Mouse (Mus musculus): ENCODE results near the gene Micu1. TPM values are rescaled to one million over a fixed set of nuclear protein-coding genes. Genes with fewer than 3 reads are reported as not detected.

Gene Micu1
- polyA plus RNA-seq, 1 experiment from 2014 or later: 42.8 TPM

- peaks cover 5% of the 10 kb centered on the region for H3K4me1 ChIP-seq (ENCODE audit: control insufficient read depth, insufficient read depth, low read length)
- no peak overlapping the region for H3K9ac ChIP-seq (ENCODE audit: low read depth, low read length)
- 62% methylated on average over 7 of the region's 7 CpGs for WGBS (ENCODE audit: insufficient replicate concordance)
- H3K27ac ChIP-seq (ENCODE audit: low read depth, low read length): no peak overlapping the region
- no peaks in the 10 kb centered on the region for H3K27me3 ChIP-seq (ENCODE audit: control insufficient read depth, insufficient read depth, low read length)
- H3K4me3 ChIP-seq (ENCODE audit: low read depth, low read length): no peak overlapping the region
- no peak overlapping the region for H3K4me2 ChIP-seq
- ATAC-seq (replicated peaks; ENCODE audit: insufficient number of reproducible peaks, low FRiP score, low TSS enrichment): no peak
- no peaks in the 10 kb centered on the region for H3K36me3 ChIP-seq (ENCODE audit: control insufficient read depth, insufficient read depth, low read length)
- H3K9me3 ChIP-seq (replicated peaks; ENCODE audit: control insufficient read depth, low read length): no peaks in the 10 kb centered on the region
These were observed 112.4 kb downstream of the Micu1 start for GRCm38 (mm10) chr10:59814505-59815155.

DNA sequence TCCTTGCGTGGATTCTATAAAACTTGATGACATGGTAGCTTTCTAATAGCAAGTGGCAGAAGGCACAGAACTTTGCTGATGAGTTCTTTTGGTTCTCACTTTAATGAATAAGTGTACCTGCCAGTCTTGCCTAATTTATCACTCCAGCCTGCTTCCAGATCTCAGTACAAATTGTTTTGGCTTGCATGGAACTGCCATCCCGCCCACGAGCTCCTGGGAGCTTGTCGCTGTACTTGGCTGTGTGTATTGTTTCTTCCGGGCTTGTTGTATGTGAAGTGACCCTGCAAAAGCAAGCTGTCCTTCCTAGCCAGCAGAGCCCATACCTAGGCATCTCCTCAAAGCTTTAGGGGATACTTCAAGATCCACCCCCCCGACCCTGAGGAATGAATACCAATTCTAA is 114.3 kb downstream of the Micu1 start:
- no peak overlapping the region for H3K9ac ChIP-seq (ENCODE audit: low read depth, low read length)
- no peak overlapping the region for H3K27ac ChIP-seq (ENCODE audit: low read depth, low read length)
- no peak for ATAC-seq (replicated peaks; ENCODE audit: insufficient number of reproducible peaks, low FRiP score, low TSS enrichment)
- H3K27me3 ChIP-seq (ENCODE audit: control insufficient read depth, insufficient read depth, low read length): no peaks in the 10 kb centered on the region
- 89% methylated on average over 6 of the region's 6 CpGs for WGBS (ENCODE audit: insufficient replicate concordance)
- H3K9me3 ChIP-seq (replicated peaks; ENCODE audit: control insufficient read depth, low read length): no peaks in the 10 kb centered on the region
- H3K4me3 ChIP-seq (ENCODE audit: low read depth, low read length): no peak overlapping the region
- no peaks in the 10 kb centered on the region for H3K36me3 ChIP-seq (ENCODE audit: control insufficient read depth, insufficient read depth, low read length)
- H3K4me1 ChIP-seq (ENCODE audit: control insufficient read depth, insufficient read depth, low read length): peaks cover 5% of the 10 kb centered on the region
- no peak overlapping the region for H3K4me2 ChIP-seq

DNA sequence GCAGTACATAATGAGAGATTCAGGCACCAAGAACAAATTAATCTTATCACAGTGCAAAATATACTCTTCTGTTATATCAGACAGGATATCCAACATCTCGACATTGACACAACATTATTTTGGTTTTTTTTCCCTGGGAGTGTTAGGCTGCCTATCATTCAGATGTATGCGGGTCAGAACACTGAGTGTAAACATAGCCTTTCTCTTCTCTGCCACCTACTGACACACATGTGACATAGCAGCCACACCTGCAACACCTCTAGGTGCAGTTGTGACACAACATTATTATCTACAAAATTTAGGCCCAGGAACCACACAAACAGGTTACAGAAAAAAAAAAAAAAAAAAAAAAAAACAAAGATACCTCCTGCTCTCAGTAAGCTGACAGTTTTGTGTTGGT is 115.3 kb downstream of the Micu1 start:
- H3K4me1 ChIP-seq (ENCODE audit: control insufficient read depth, insufficient read depth, low read length): peaks cover 4% of the 10 kb centered on the region
- H3K27me3 ChIP-seq (ENCODE audit: control insufficient read depth, insufficient read depth, low read length): no peaks in the 10 kb centered on the region
- no peaks in the 10 kb centered on the region for H3K9me3 ChIP-seq (replicated peaks; ENCODE audit: control insufficient read depth, low read length)
- H3K4me2 ChIP-seq: no peak overlapping the region
- 39% methylated on average over 2 of the region's 2 CpGs for WGBS (ENCODE audit: insufficient replicate concordance)
- ATAC-seq (replicated peaks; ENCODE audit: insufficient number of reproducible peaks, low FRiP score, low TSS enrichment): no peak
- no peak overlapping the region for H3K4me3 ChIP-seq (ENCODE audit: low read depth, low read length)
- no peaks in the 10 kb centered on the region for H3K36me3 ChIP-seq (ENCODE audit: control insufficient read depth, insufficient read depth, low read length)
- no peak overlapping the region for H3K27ac ChIP-seq (ENCODE audit: low read depth, low read length)
- no peak overlapping the region for H3K9ac ChIP-seq (ENCODE audit: low read depth, low read length)

- Histone ChIP-seq H3K4me2 (no peak overlapping the region), H3K4me3 (ENCODE audit: low read depth, low read length) (no peak overlapping the region), H3K9me3 (replicated peaks; ENCODE audit: control insufficient read depth, low read length) (no peaks in the 10 kb centered on the region), H3K9ac (ENCODE audit: low read depth, low read length) (no peak overlapping the region), H3K36me3 (ENCODE audit: control insufficient read depth, insufficient read depth, low read length) (no peaks in the 10 kb centered on the region), H3K27me3 (ENCODE audit: control insufficient read depth, insufficient read depth, low read length) (no peaks in the 10 kb centered on the region), H3K27ac (ENCODE audit: low read depth, low read length) (no peak overlapping the region), H3K4me1 (ENCODE audit: control insufficient read depth, insufficient read depth, low read length) (no peaks in the 10 kb centered on the region)
- ATAC-seq (replicated peaks; ENCODE audit: insufficient number of reproducible peaks, low FRiP score, low TSS enrichment): no peak
- 91% methylated on average over 8 of the region's 8 CpGs for WGBS (ENCODE audit: insufficient replicate concordance)
These were observed 115.7 kb downstream of the Micu1 start for GRCm38 (mm10) chr10:59817991-59818390.

DNA sequence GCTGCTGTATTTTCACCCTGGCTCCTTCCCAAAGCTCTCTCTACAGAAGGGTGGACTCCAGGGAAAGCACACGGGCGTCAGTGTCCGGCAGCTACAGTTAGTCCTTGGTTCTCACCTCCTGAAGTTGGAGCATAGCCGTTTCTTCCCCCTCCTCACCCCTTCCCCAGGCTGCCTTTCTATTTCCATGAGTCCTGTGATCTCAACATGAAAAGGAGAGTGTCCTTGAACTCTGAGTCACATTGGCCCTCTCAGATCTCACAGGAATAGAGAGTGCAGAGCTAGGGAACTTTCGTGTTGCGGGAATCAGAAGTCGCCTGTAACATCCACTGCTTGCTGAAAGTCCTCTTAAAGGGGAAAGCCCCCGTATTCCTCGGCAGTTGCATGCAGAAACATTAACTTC is 116.9 kb downstream of the Micu1 start:
- ATAC-seq (replicated peaks; ENCODE audit: insufficient number of reproducible peaks, low FRiP score, low TSS enrichment): no peak

GRCm38 (mm10) chr10:59820886-59821285 is 118.6 kb downstream of the Micu1 start:
- Histone ChIP-seq H3K9me3 (replicated peaks; ENCODE audit: control insufficient read depth, low read length) (no peaks in the 10 kb centered on the region), H3K4me2 (no peak overlapping the region), H3K4me1 (ENCODE audit: control insufficient read depth, insufficient read depth, low read length) (no peaks in the 10 kb centered on the region), H3K36me3 (ENCODE audit: control insufficient read depth, insufficient read depth, low read length) (no peaks in the 10 kb centered on the region), H3K9ac (ENCODE audit: low read depth, low read length) (no peak overlapping the region), H3K27me3 (ENCODE audit: control insufficient read depth, insufficient read depth, low read length) (no peaks in the 10 kb centered on the region), H3K27ac (ENCODE audit: low read depth, low read length) (no peak overlapping the region), H3K4me3 (ENCODE audit: low read depth, low read length) (no peak overlapping the region)
- no peak for ATAC-seq (replicated peaks; ENCODE audit: insufficient number of reproducible peaks, low FRiP score, low TSS enrichment)
- WGBS (ENCODE audit: insufficient replicate concordance): 86% methylated on average over 5 of the region's 5 CpGs

More for the DNA sequence above, 116.9 kb downstream of the Micu1 start:
- Histone ChIP-seq H3K9me3 (replicated peaks; ENCODE audit: control insufficient read depth, low read length) (no peaks in the 10 kb centered on the region), H3K36me3 (ENCODE audit: control insufficient read depth, insufficient read depth, low read length) (no peaks in the 10 kb centered on the region), H3K27ac (ENCODE audit: low read depth, low read length) (no peak overlapping the region), H3K4me3 (ENCODE audit: low read depth, low read length) (no peak overlapping the region), H3K4me2 (no peak overlapping the region), H3K27me3 (ENCODE audit: control insufficient read depth, insufficient read depth, low read length) (no peaks in the 10 kb centered on the region), H3K9ac (ENCODE audit: low read depth, low read length) (peak overlapping the region; percentile 30; the same call in 1 of the 2 replicates), H3K4me1 (ENCODE audit: control insufficient read depth, insufficient read depth, low read length) (no peaks in the 10 kb centered on the region)
- 68% methylated on average over 9 of the region's 9 CpGs for WGBS (ENCODE audit: insufficient replicate concordance)

DNA sequence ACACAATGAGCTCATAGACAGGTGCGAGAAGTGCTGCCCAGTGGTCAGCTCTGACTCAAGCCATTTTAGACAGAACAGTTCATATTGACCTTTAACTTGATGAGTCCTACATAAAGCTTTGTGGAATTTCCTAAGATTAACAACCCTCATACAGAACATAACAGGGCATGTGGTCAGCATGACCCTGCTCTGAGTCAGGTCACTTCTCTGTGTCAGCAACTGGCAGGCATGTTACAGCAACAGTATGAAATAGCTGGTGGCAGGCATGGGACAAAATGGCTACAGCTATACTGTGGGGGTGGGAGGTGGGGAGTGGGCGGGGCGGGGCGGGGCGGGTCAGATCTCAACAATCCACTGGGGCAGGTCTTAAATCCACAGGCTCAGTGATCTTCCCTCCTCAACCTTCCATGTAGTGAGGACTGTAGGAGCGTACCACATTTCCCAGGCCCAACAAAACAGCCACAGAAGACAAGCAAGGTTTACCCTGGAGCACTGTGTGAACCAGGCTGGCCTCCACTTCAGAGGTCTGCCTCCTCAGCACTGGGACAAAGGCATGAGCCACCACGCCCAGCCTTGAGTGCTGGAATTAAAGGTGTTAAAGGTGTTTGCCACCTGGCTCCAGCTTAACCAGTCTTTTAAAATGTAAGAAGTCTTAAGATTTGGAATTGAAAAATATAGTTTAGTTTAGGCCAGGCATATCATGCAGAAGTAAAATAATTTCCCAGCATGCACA is 119.2 kb downstream of the Micu1 start:
- Histone ChIP-seq H3K4me1 (ENCODE audit: control insufficient read depth, insufficient read depth, low read length) (no peaks in the 10 kb centered on the region), H3K36me3 (ENCODE audit: control insufficient read depth, insufficient read depth, low read length) (no peaks in the 10 kb centered on the region), H3K27me3 (ENCODE audit: control insufficient read depth, insufficient read depth, low read length) (no peaks in the 10 kb centered on the region), H3K4me3 (ENCODE audit: low read depth, low read length) (no peak overlapping the region), H3K27ac (ENCODE audit: low read depth, low read length) (no peak overlapping the region), H3K4me2 (no peak overlapping the region), H3K9me3 (replicated peaks; ENCODE audit: control insufficient read depth, low read length) (no peaks in the 10 kb centered on the region), H3K9ac (ENCODE audit: low read depth, low read length) (no peak overlapping the region)
- 87% methylated on average over 7 of the region's 7 CpGs for WGBS (ENCODE audit: insufficient replicate concordance)
- ATAC-seq (replicated peaks; ENCODE audit: insufficient number of reproducible peaks, low FRiP score, low TSS enrichment): no peak

- Histone ChIP-seq H3K4me1 (ENCODE audit: control insufficient read depth, insufficient read depth, low read length) (no peaks in the 10 kb centered on the region), H3K4me3 (ENCODE audit: low read depth, low read length) (no peak overlapping the region), H3K27me3 (ENCODE audit: control insufficient read depth, insufficient read depth, low read length) (no peaks in the 10 kb centered on the region), H3K36me3 (ENCODE audit: control insufficient read depth, insufficient read depth, low read length) (peaks cover 4% of the 10 kb centered on the region), H3K4me2 (no peak overlapping the region), H3K27ac (ENCODE audit: low read depth, low read length) (no peak overlapping the region), H3K9me3 (replicated peaks; ENCODE audit: control insufficient read depth, low read length) (no peaks in the 10 kb centered on the region), H3K9ac (ENCODE audit: low read depth, low read length) (no peak overlapping the region)
- 84% methylated on average over 10 of the region's 10 CpGs for WGBS (ENCODE audit: insufficient replicate concordance)
- no peak for ATAC-seq (replicated peaks; ENCODE audit: insufficient number of reproducible peaks, low FRiP score, low TSS enrichment)
These were observed 120.6 kb downstream of the Micu1 start for GRCm38 (mm10) chr10:59822857-59823256.

Data from heart, embryonic 11.5 days (tissue).